Mouse (Mus musculus): ENCODE results near the gene Kctd12. TPM values are rescaled to one million over a fixed set of nuclear protein-coding genes. Genes with fewer than 3 reads are reported as not detected.

The Kctd12 gene
- polyA plus RNA-seq, 1 experiment, result not detected

- no peak for TF ChIP-seq GATA1 (IDR thresholded peaks at IDR 0.05; ENCODE audit: low read length)
Observed at GRCm38 (mm10) chr14:102980986-102981385, 1.5 kb downstream of the Kctd12 start.

DNA sequence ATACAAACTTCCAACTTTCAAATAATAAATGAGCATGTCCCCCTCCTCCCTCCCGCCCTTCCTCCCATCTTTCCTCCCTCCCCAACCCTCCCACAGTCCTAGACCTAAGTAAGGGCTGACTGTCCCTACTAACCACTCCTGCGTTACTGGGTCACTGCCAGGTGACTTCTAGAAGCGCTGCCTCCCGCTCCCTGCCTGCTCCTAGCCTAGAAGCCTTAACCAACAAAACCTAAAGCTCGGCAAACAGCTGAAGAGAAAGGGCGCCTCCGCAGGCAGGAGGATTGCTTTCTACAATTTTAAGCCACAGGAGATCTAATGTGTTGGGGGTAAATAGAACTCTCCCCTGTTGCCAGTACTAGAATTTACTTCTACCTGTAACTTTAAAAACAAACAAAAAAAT lies 2.0 kb downstream of the Kctd12 start:
- TF ChIP-seq GATA1 (IDR thresholded peaks at IDR 0.05; ENCODE audit: low read length), result no peak

- TF ChIP-seq GATA1 (IDR thresholded peaks at IDR 0.05; ENCODE audit: low read length), result no peak
Observed at GRCm38 (mm10) chr14:102979831-102980230, 2.6 kb downstream of the Kctd12 start.

GRCm38 (mm10) chr14:102975865-102976264 lies 6.6 kb downstream of the Kctd12 start:
- TF ChIP-seq GATA1 (IDR thresholded peaks at IDR 0.05; ENCODE audit: low read length), result no peak

GRCm38 (mm10) chr14:102968824-102969223 lies 13.6 kb downstream of the Kctd12 start:
- TF ChIP-seq GATA1 (IDR thresholded peaks at IDR 0.05; ENCODE audit: low read length), result no peak

GRCm38 (mm10) chr14:102966241-102966640 lies 16.2 kb downstream of the Kctd12 start:
- TF ChIP-seq GATA1 (IDR thresholded peaks at IDR 0.05; ENCODE audit: low read length), result no peak

DNA sequence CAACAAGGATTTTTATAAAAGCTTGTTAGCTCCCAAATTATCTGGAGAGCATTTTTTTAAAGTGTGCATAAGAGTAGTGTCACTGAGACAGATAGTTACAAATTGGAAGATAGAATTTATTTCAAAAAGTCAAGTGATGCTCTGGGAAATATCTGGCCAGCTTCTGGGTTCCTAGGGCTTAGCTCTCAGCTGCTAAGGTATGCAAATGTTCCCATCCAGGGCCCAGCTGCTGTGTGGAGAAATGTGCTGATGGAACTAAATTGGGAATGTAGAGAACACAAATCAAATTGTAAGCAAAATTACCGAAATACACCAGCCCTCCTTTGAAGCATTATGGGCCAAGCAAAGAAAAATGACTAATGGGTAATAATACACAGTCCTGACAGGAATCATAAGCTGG lies 16.6 kb downstream of the Kctd12 start:
- TF ChIP-seq GATA1 (IDR thresholded peaks at IDR 0.05; ENCODE audit: low read length), result no peak

GRCm38 (mm10) chr14:102962019-102962418 lies 20.4 kb downstream of the Kctd12 start:
- no peak for TF ChIP-seq GATA1 (IDR thresholded peaks at IDR 0.05; ENCODE audit: low read length)

GRCm38 (mm10) chr14:102953511-102953910 lies 28.9 kb downstream of the Kctd12 start:
- no peak for TF ChIP-seq GATA1 (IDR thresholded peaks at IDR 0.05; ENCODE audit: low read length)

- no peak for TF ChIP-seq GATA1 (IDR thresholded peaks at IDR 0.05; ENCODE audit: low read length)
Observed at GRCm38 (mm10) chr14:102951974-102952373, 30.5 kb downstream of the Kctd12 start.

DNA sequence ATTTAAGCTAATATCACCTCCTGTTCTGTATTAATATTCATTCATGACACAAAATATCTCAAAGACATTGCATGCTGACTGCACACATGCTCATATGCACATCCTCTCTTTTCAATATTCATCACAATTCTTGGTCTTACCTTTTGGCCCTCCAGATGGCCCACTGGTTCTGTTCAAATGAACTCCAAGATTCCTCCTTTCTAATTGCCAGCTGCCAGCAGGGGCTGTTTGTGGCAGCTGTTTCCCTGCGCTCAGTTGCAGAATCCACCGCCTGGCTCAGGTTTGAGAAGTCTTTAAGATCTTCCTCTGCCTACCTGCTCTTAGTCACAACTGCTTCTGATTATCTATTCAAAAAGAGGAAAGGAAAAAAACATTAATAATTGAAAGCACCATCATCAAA lies 34.6 kb downstream of the Kctd12 start:
- TF ChIP-seq GATA1 (IDR thresholded peaks at IDR 0.05; ENCODE audit: low read length), result no peak

GRCm38 (mm10) chr14:102942222-102942843 lies 40.1 kb downstream of the Kctd12 start:
- TF ChIP-seq GATA1 (IDR thresholded peaks at IDR 0.05; ENCODE audit: low read length), result no peak

GRCm38 (mm10) chr14:102934878-102935277 lies 47.6 kb downstream of the Kctd12 start:
- TF ChIP-seq GATA1 (IDR thresholded peaks at IDR 0.05; ENCODE audit: low read length), result no peak

- no peak for TF ChIP-seq GATA1 (IDR thresholded peaks at IDR 0.05; ENCODE audit: low read length)
Observed at GRCm38 (mm10) chr14:102930933-102931332, 51.5 kb downstream of the Kctd12 start.

- TF ChIP-seq GATA1 (IDR thresholded peaks at IDR 0.05; ENCODE audit: low read length), result no peak
Observed at GRCm38 (mm10) chr14:102929545-102929944, 52.9 kb downstream of the Kctd12 start.

DNA sequence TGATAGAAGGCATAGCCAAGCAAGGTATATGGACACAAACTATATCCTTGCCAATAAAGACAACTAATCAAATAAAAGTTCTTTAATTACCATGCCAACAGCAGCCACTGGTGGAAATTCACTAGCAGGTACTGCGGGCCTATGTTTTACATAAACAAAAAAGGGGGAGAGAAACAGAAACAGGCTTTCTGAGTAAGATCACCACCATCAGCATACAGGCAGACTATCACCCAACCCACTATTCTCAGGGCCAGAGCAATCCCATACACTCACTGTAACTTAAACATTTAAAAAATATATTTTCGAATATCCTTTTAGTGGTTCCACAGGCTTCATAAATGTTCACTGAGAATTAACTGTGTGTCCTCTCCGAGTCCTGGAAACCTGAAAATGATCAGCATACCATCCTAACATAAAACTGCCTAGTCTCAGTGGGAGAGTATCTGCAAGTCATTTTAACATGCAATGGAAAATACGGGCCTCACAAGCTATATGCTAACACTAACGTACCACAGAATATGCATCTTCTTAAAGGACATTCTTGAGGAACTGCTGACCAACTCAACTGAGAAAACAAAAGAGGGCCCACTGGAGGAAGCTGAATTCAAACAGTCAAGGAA lies 54.5 kb downstream of the Kctd12 start:
- no peak for TF ChIP-seq GATA1 (IDR thresholded peaks at IDR 0.05; ENCODE audit: low read length)

Other genes starting within 250 kb of the Kctd12 start
- gene Acod1, start 64.3 kb upstream of the Kctd12 start, polyA plus RNA-seq (2012), result 0.11 and 0.12 TPM in 2 replicates
- gene Cln5, start 87.6 kb upstream of the Kctd12 start, polyA plus RNA-seq (2012), result 11.4 and 15.7 TPM in 2 replicates
- gene Fbxl3, start 116.9 kb upstream of the Kctd12 start, polyA plus RNA-seq (2012), result 18.4 and 21.3 TPM in 2 replicates